Mouse (Mus musculus): ENCODE results near the gene Zbtb37. TPM values are rescaled to one million over a fixed set of nuclear protein-coding genes. Genes with fewer than 3 reads are reported as not detected.
A peak's percentile ranks its signal among the peaks of the same experiment; 100 is the strongest.

The Zbtb37 gene
- 8.7 and 10.3 TPM in 2 replicates for polyA plus RNA-seq (2016; fragmentation: Nextera tagmentation; extraction: Ambion mirVana)

GRCm38 (mm10) chr1:161034435-161035280, at the start of gene Zbtb37:
Gene Zbtb37 (minus strand): TSS chr1:161034849.
- Histone ChIP-seq H3K27ac (peak within 1 kb of the TSS; percentile 68), H3K9ac (peak within 1 kb of the TSS; percentile 86), H3K36me3 (peaks cover 50% of the 10 kb centered on the region), H3K4me1 (peaks cover 18% of the 10 kb centered on the region), H3K27me3 (replicated peaks) (no peaks in the 10 kb centered on the region), H3K4me3 (peak within 1 kb of the TSS; percentile 83), H3K9me3 (no peaks in the 10 kb centered on the region), H3K4me2 (replicated peaks) (peak within 1 kb of the TSS; percentile 78)
- ATAC-seq (ENCODE audit: low FRiP score, low read depth): peak; percentile 95
- under 1% methylated on average over 73 of the region's 76 CpGs for WGBS

- Histone ChIP-seq H3K27me3 (replicated peaks) (no peaks in the 10 kb centered on the region), H3K9ac (no peak overlapping the region), H3K4me2 (replicated peaks) (no peak overlapping the region), H3K4me3 (no peak overlapping the region), H3K4me1 (peaks cover 18% of the 10 kb centered on the region), H3K9me3 (no peaks in the 10 kb centered on the region), H3K27ac (no peak overlapping the region), H3K36me3 (peaks cover 18% of the 10 kb centered on the region)
- no peak for ATAC-seq (ENCODE audit: low FRiP score, low read depth)
- 95% methylated on average over 3 of the region's 3 CpGs for whole genome bisulfite sequencing
Observed at GRCm38 (mm10) chr1:161077243-161077642, 42.6 kb upstream of the Zbtb37 start.

GRCm38 (mm10) chr1:161076238-161076637, 41.6 kb upstream of the Zbtb37 start:
- H3K27ac ChIP-seq: no peak overlapping the region
- H3K9me3 ChIP-seq: no peaks in the 10 kb centered on the region
- peaks cover 27% of the 10 kb centered on the region for H3K4me1 ChIP-seq
- ATAC-seq (ENCODE audit: low FRiP score, low read depth): no peak
- no peak overlapping the region for H3K4me2 ChIP-seq (replicated peaks)
- no peak overlapping the region for H3K9ac ChIP-seq
- WGBS: 89% methylated on average over 6 of the region's 6 CpGs
- H3K36me3 ChIP-seq: peaks cover 14% of the 10 kb centered on the region
- H3K4me3 ChIP-seq: no peak overlapping the region
- no peaks in the 10 kb centered on the region for H3K27me3 ChIP-seq (replicated peaks)

GRCm38 (mm10) chr1:161071272-161071620, 36.6 kb upstream of the Zbtb37 start:
- Histone ChIP-seq H3K27ac (no peak overlapping the region), H3K4me1 (peaks cover 34% of the 10 kb centered on the region), H3K9ac (peak overlapping the region; percentile 64), H3K4me2 (replicated peaks) (peak overlapping the region; percentile 80), H3K9me3 (no peaks in the 10 kb centered on the region), H3K36me3 (no peaks in the 10 kb centered on the region), H3K27me3 (replicated peaks) (no peaks in the 10 kb centered on the region), H3K4me3 (peak overlapping the region; percentile 77)
- under 1% methylated on average over 12 of the region's 12 CpGs for WGBS
- ATAC-seq (ENCODE audit: low FRiP score, low read depth): no peak

- H3K9ac ChIP-seq: peak within 1 kb of the TSS; percentile 64
- WGBS: under 1% methylated on average over 57 of the region's 57 CpGs
- H3K4me3 ChIP-seq: peak within 1 kb of the TSS; percentile 77
- H3K27ac ChIP-seq: no peak within 1 kb of the TSS
- H3K4me1 ChIP-seq: peaks cover 34% of the 10 kb centered on the region
- H3K36me3 ChIP-seq: no peaks in the 10 kb centered on the region
- H3K9me3 ChIP-seq: no peaks in the 10 kb centered on the region
- no peaks in the 10 kb centered on the region for H3K27me3 ChIP-seq (replicated peaks)
- H3K4me2 ChIP-seq (replicated peaks): peak within 1 kb of the TSS; percentile 80
- ATAC-seq (ENCODE audit: low FRiP score, low read depth): peak; percentile 99
Observed at GRCm38 (mm10) chr1:161070352-161071271, 36.0 kb upstream of the Zbtb37 start, which contains the start of the genes Dars2 and Cenpl. Gene Dars2 (minus strand): TSS chr1:161070658. Gene Cenpl (plus strand): TSS chr1:161070713.

- no peaks in the 10 kb centered on the region for H3K4me1 ChIP-seq
- H3K4me3 ChIP-seq: no peak overlapping the region
- H3K4me2 ChIP-seq (replicated peaks): no peak overlapping the region
- no peak for ATAC-seq (ENCODE audit: low FRiP score, low read depth)
- H3K36me3 ChIP-seq: peaks cover 15% of the 10 kb centered on the region
- WGBS: 82% methylated on average over 1 of the region's 1 CpGs
- H3K9ac ChIP-seq: no peak overlapping the region
- no peak overlapping the region for H3K27ac ChIP-seq
- no peaks in the 10 kb centered on the region for H3K9me3 ChIP-seq
- no peaks in the 10 kb centered on the region for H3K27me3 ChIP-seq (replicated peaks)
Observed at GRCm38 (mm10) chr1:161063351-161063750, 28.7 kb upstream of the Zbtb37 start.

GRCm38 (mm10) chr1:161057164-161057563, 22.5 kb upstream of the Zbtb37 start:
- H3K27me3 ChIP-seq (replicated peaks): no peaks in the 10 kb centered on the region
- peaks cover 28% of the 10 kb centered on the region for H3K36me3 ChIP-seq
- H3K9ac ChIP-seq: no peak overlapping the region
- WGBS: 98% methylated on average over 1 of the region's 1 CpGs
- no peaks in the 10 kb centered on the region for H3K9me3 ChIP-seq
- no peaks in the 10 kb centered on the region for H3K4me1 ChIP-seq
- no peak for ATAC-seq (ENCODE audit: low FRiP score, low read depth)
- H3K27ac ChIP-seq: no peak overlapping the region
- H3K4me3 ChIP-seq: no peak overlapping the region
- no peak overlapping the region for H3K4me2 ChIP-seq (replicated peaks)

- peaks cover 34% of the 10 kb centered on the region for H3K36me3 ChIP-seq
- WGBS: 86% methylated on average over 3 of the region's 3 CpGs
- no peak overlapping the region for H3K4me2 ChIP-seq (replicated peaks)
- no peaks in the 10 kb centered on the region for H3K27me3 ChIP-seq (replicated peaks)
- no peak overlapping the region for H3K4me3 ChIP-seq
- H3K9ac ChIP-seq: no peak overlapping the region
- H3K4me1 ChIP-seq: no peaks in the 10 kb centered on the region
- H3K27ac ChIP-seq: no peak overlapping the region
- H3K9me3 ChIP-seq: no peaks in the 10 kb centered on the region
- no peak for ATAC-seq (ENCODE audit: low FRiP score, low read depth)
Observed at GRCm38 (mm10) chr1:161046972-161047371, 12.3 kb upstream of the Zbtb37 start.

- Histone ChIP-seq H3K4me1 (peaks cover 10% of the 10 kb centered on the region), H3K36me3 (peaks cover 48% of the 10 kb centered on the region), H3K9me3 (no peaks in the 10 kb centered on the region), H3K4me3 (no peak overlapping the region), H3K27me3 (replicated peaks) (no peaks in the 10 kb centered on the region), H3K27ac (no peak overlapping the region), H3K9ac (no peak overlapping the region), H3K4me2 (replicated peaks) (no peak overlapping the region)
- WGBS: 92% methylated on average over 7 of the region's 7 CpGs
- ATAC-seq (ENCODE audit: low FRiP score, low read depth): no peak
Observed at GRCm38 (mm10) chr1:161041261-161042020, 6.8 kb upstream of the Zbtb37 start.

- Histone ChIP-seq H3K36me3 (peaks cover 45% of the 10 kb centered on the region), H3K27ac (no peak overlapping the region), H3K4me1 (peaks cover 10% of the 10 kb centered on the region), H3K9me3 (no peaks in the 10 kb centered on the region), H3K27me3 (replicated peaks) (no peaks in the 10 kb centered on the region), H3K9ac (no peak overlapping the region), H3K4me2 (replicated peaks) (no peak overlapping the region), H3K4me3 (no peak overlapping the region)
- no peak for ATAC-seq (ENCODE audit: low FRiP score, low read depth)
Observed at GRCm38 (mm10) chr1:161040855-161041254, 6.2 kb upstream of the Zbtb37 start.

- Histone ChIP-seq H3K4me1 (peaks cover 10% of the 10 kb centered on the region), H3K27ac (no peak overlapping the region), H3K36me3 (peaks cover 41% of the 10 kb centered on the region), H3K4me2 (replicated peaks) (no peak overlapping the region), H3K27me3 (replicated peaks) (no peaks in the 10 kb centered on the region), H3K9ac (no peak overlapping the region), H3K4me3 (no peak overlapping the region), H3K9me3 (no peaks in the 10 kb centered on the region)
- no peak for ATAC-seq (ENCODE audit: low FRiP score, low read depth)
- WGBS: 69% methylated on average over 1 of the region's 1 CpGs
Observed at GRCm38 (mm10) chr1:161040426-161040770, 5.7 kb upstream of the Zbtb37 start.
